Mouse (Mus musculus): ENCODE measurements around the gene Gm28635. TPM values are rescaled to one million over a fixed set of nuclear protein-coding genes. Genes with fewer than 3 reads are reported as not detected.

Gm28635 gene
- total and polyA plus RNA-seq, 3 experiments = not detected

DNA sequence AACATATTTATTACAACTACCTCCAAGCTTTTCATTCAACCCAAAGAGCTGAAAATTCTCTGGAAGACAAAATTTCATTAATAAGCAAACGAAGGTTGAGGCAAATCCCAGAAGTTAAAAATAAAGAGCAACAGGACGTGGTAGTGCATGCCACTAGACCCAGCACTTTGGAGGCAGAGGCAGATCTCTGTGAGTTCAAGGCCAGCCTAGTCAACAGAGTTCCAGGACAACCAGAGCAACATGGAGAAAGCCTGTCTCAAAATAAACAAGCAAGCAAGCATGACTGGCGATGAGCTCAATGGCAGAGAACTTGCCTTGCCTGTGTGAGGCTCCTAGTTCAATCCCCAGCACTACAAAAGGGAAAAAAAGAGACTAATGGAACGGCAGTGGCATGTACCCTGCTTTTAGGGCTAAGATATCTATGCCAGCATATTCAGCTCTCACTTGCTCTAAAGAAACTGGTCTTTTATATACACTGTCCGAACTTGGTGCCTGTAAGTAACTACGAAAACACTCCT, 30.7 kb downstream of the Gm28635 start:
- no peaks in the 10 kb centered on the region for H3K36me3 ChIP-seq (replicated peaks in 1 of 2; ENCODE audit: control insufficient read depth in 1 of 2, insufficient read depth in 1 of 2, low read length in 1 of 2)
- no peak overlapping the region for H3K27ac ChIP-seq (ENCODE audit: insufficient read depth, low read depth)
- H3K9me3 ChIP-seq (replicated peaks; ENCODE audit: low read length) = no peaks in the 10 kb centered on the region
- no peak for DNase-seq (ENCODE audit: extremely low read depth)
- no peak overlapping the region for H3K4me3 ChIP-seq (replicated peaks in 1 of 3; ENCODE audit: low read depth in 2 of 3, low read length in 2 of 3, poor library complexity in 1 of 3)
- H3K27me3 ChIP-seq (replicated peaks) = no peaks in the 10 kb centered on the region
- H3K4me2 ChIP-seq (ENCODE audit: insufficient read depth, low read depth, poor library complexity, severe bottlenecking) = no peak overlapping the region
- H3K79me2 ChIP-seq (replicated peaks; ENCODE audit: control insufficient read depth, extremely low read depth, insufficient read depth, poor library complexity, severe bottlenecking) = peaks cover 2% of the 10 kb centered on the region; the same call in 1 of the 2 replicates
- dilution Hi-C loops (cut with MboI; ENCODE audit: extremely low pct_ligation_motif_present, extremely low pct_unique_long_range_greater_than_20kb, low sequenced_read_pairs) = no loop called here
- in situ Hi-C loops (cut with MboI; ENCODE audit: low pct_ligation_motif_present, low pct_unique_long_range_greater_than_20kb, low sequenced_read_pairs) = no loop called here
- no peak overlapping the region for H3K9ac ChIP-seq (ENCODE audit: insufficient read depth, low read depth)
- no peak for TF ChIP-seq ZKSCAN1 (IDR thresholded peaks at IDR 0.05; ENCODE audit: borderline replicate concordance, low read depth, low read length)
- no peak for TF ChIP-seq RAD21 (IDR thresholded peaks at IDR 0.05; ENCODE audit: low read depth, low read length)
- TF ChIP-seq ETS1 (conservative IDR thresholded peaks at IDR 0.05; ENCODE audit: low read depth, low read length) = no peak
- no peaks in the 10 kb centered on the region for H3K4me1 ChIP-seq (ENCODE audit: control insufficient read depth in 1 of 2, insufficient read depth in 2 of 2)

DNA sequence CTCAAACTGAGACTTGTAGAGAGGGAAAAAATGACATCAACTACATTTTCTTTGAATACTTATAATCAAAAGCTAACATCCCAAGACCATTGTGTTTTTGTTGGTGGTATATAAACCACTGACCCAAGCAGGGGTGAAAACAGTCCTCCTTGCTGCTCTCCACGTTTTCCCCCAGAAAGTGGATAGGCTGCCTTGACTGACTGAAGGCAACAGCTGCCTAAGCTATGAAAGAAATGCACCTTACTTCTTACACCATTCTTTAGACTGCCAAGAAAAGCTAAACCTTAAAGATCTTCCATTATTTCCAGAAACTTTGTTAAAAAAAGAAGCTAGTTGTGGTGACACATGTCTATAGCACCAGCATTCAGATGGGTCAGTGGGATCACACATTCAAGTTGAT, 31.7 kb downstream of the Gm28635 start:
- no peak overlapping the region for H3K4me2 ChIP-seq (ENCODE audit: insufficient read depth, low read depth, poor library complexity, severe bottlenecking)
- H3K27me3 ChIP-seq (replicated peaks) = no peaks in the 10 kb centered on the region
- peaks cover 2% of the 10 kb centered on the region; the same call in 1 of the 2 replicates for H3K79me2 ChIP-seq (replicated peaks; ENCODE audit: control insufficient read depth, extremely low read depth, insufficient read depth, poor library complexity, severe bottlenecking)
- no peaks in the 10 kb centered on the region for H3K36me3 ChIP-seq (replicated peaks in 1 of 2; ENCODE audit: control insufficient read depth in 1 of 2, insufficient read depth in 1 of 2, low read length in 1 of 2)
- in situ Hi-C loops (cut with MboI; ENCODE audit: low pct_ligation_motif_present, low pct_unique_long_range_greater_than_20kb, low sequenced_read_pairs) (no loop called here), dilution Hi-C loops (cut with MboI; ENCODE audit: extremely low pct_ligation_motif_present, extremely low pct_unique_long_range_greater_than_20kb, low sequenced_read_pairs) (no loop called here)
- no peak overlapping the region for H3K4me3 ChIP-seq (replicated peaks in 1 of 3; ENCODE audit: low read depth in 2 of 3, low read length in 2 of 3, poor library complexity in 1 of 3)
- TF ChIP-seq JUN (IDR thresholded peaks at IDR 0.05; ENCODE audit: insufficient read depth, low read depth, low read length) (no peak), MAX (IDR thresholded peaks at IDR 0.05; ENCODE audit: low read length) (no peak), UBTF (IDR thresholded peaks at IDR 0.05; ENCODE audit: low read depth, low read length) (no peak), ZC3H11A (IDR thresholded peaks at IDR 0.05; ENCODE audit: low read depth, low read length) (no peak), PAX5 (IDR thresholded peaks at IDR 0.05; ENCODE audit: low read length) (no peak), MEF2A (IDR thresholded peaks at IDR 0.05; ENCODE audit: borderline replicate concordance, low read depth, low read length) (no peak), SMC3 (IDR thresholded peaks at IDR 0.05; ENCODE audit: low read depth, low read length) (no peak), POLR2A (IDR thresholded peaks at IDR 0.05; ENCODE audit: low read depth, low read length) (no peak), ETS1 (conservative IDR thresholded peaks at IDR 0.05; ENCODE audit: low read depth, low read length) (no peak), MAFK (IDR thresholded peaks at IDR 0.05; ENCODE audit: insufficient replicate concordance, low read length) (no peak), CHD2 (IDR thresholded peaks at IDR 0.05; ENCODE audit: low read length) (no peak), POLR2AphosphoS2 (IDR thresholded peaks at IDR 0.05; ENCODE audit: low read depth, low read length) (no peak), ZKSCAN1 (IDR thresholded peaks at IDR 0.05; ENCODE audit: borderline replicate concordance, low read depth, low read length) (no peak), IRF4 (IDR thresholded peaks at IDR 0.05; ENCODE audit: low read depth, low read length) (no peak), NRF1 (IDR thresholded peaks at IDR 0.05; ENCODE audit: low read depth, low read length) (no peak), TBP (conservative IDR thresholded peaks at IDR 0.05; ENCODE audit: low read depth, low read length) (no peak), ELF1 (IDR thresholded peaks at IDR 0.05; ENCODE audit: low read depth, low read length) (no peak), RCOR1 (conservative IDR thresholded peaks at IDR 0.05; ENCODE audit: low read depth, low read length) (no peak)
- H3K9ac ChIP-seq (ENCODE audit: insufficient read depth, low read depth) = no peak overlapping the region
- H3K4me1 ChIP-seq (ENCODE audit: control insufficient read depth in 1 of 2, insufficient read depth in 2 of 2) = no peaks in the 10 kb centered on the region
- DNase-seq (ENCODE audit: extremely low read depth) = no peak
- no peak overlapping the region for H3K27ac ChIP-seq (ENCODE audit: insufficient read depth, low read depth)
- H3K9me3 ChIP-seq (replicated peaks; ENCODE audit: low read length) = no peaks in the 10 kb centered on the region

All from CH12.LX (cell line).